Mouse (Mus musculus): Measurements from ENCODE around the gene Olfr1090. TPM values are rescaled to one million over a fixed set of nuclear protein-coding genes. Genes with fewer than 3 reads are reported as not detected.

The Olfr1090 gene
- total RNA-seq (2022), result not detected

DNA sequence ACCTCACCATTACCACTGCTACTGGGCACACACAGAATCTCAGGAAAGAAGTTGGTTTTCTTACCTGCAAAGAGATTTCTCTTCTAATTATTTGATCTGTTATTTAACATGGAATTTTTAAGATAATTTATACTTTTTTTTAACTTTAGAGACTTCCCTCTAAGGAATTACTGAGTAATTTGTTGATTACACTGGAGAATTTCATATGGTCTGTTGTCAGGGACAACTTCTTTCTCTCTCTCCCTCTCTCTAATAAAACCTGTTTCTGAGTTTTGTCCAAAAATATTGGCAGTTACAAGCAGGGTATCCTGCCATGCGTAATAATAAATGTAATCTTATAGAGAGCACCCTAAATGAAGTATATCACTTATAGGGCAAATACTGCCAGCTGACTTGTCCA is at the start of gene Olfr1090:
Gene Olfr1090, minus strand, starts transcription at position 101 of the 400 bp plus-strand sequence.
- no peak for DNase-seq

DNA sequence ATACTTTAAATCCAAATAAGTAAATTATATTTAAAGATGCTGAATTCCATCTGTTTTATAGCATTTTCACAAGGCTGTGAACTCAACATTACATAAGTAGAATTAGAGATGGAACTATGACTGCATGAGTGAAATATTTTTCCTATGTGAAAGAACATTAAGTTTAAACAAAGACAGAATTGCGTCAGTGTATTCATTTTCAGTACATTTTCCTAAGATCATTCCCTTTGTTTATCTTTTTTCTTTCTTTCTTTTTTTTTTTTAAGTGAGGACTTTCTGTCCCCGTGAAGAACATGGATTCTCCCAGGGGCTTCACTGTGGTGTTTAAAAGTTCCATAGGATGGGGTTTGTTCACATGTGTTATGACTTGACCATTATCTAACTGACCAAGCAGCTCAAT is 23.4 kb upstream of the Olfr1090 start, which contains the start of gene Olfr1093:
Gene Olfr1093, plus strand, starts transcription at position 301 of the 400 bp plus-strand sequence.
- DNase-seq, result no peak

DNA sequence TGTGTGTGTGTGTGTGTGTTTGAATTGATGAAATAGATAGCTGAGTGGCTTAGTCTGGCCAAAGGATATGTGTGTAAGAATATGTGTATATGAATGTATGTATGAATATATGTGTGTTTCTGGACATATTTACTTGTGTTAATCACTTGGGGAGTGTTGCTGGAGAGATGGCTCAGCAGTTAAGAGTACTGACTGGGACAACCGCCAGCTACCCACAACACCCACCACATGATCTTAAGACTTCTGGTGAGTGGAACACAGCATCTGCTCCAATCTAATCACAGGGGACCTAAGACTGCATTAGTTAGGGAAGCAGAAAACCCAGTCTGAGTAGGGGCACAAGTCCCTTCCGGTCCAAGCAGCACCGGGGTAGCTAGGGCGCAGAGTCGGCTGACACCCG is 2.3 kb upstream of the Olfr1090 start:
- no peak for DNase-seq

DNA sequence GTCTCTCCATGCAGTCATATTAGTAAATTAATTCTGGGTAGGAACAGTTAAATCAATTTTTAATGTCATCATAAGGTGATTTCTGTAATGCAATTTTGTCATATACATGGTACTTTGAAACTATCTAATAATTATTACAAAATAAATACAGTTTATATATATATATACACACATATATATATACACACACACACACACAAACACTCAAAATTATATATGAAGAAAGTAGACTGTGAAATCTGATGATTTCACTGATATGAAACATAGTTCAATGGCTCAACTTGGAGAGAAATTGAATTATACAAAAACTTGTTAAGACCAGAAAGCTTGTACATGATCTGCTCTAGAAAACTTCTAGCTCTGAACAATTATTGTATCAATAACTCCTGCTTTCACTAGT is 25.2 kb downstream of the Olfr1090 start, which contains the start of gene Olfr1089:
Gene Olfr1089, minus strand, starts transcription at position 101 of the 400 bp plus-strand sequence.
- DNase-seq, result no peak

Other genes with a start within 250 kb of the Olfr1090 start
- not detected for gene Olfr1079, start 216.5 kb downstream of the Olfr1090 start, total RNA-seq (2022)
- gene Olfr1080, start 200.8 kb downstream of the Olfr1090 start, total RNA-seq (2022), result not detected
- gene Olfr1082, start 160.0 kb downstream of the Olfr1090 start, total RNA-seq (2022), result not detected
- not detected for gene Olfr1084, start 119.3 kb downstream of the Olfr1090 start, total RNA-seq (2022)
- gene Olfr1085, start 97.0 kb downstream of the Olfr1090 start, total RNA-seq (2022), result not detected
- gene Olfr1086, start 78.9 kb downstream of the Olfr1090 start, total RNA-seq (2022), result not detected
- gene Olfr1087, start 60.6 kb downstream of the Olfr1090 start, total RNA-seq (2022), result not detected
- not detected for gene Olfr1089, start 25.3 kb downstream of the Olfr1090 start, total RNA-seq (2022)
- gene Olfr1093, start 23.5 kb upstream of the Olfr1090 start, total RNA-seq (2022), result not detected
- not detected for gene Olfr141, start 51.0 kb upstream of the Olfr1090 start, total RNA-seq (2022)
- gene Olfr1094, start 65.7 kb upstream of the Olfr1090 start, total RNA-seq (2022), result not detected
- not detected for gene Olfr1095, start 92.7 kb upstream of the Olfr1090 start, total RNA-seq (2022)
- gene Gm13723, start 115.8 kb upstream of the Olfr1090 start, total RNA-seq (2022), result not detected
- not detected for gene Olfr1097, start 133.2 kb upstream of the Olfr1090 start, total RNA-seq (2022)
- not detected for gene Olfr1098, start 165.6 kb upstream of the Olfr1090 start, total RNA-seq (2022)
- not detected for gene Olfr1099, start 201.7 kb upstream of the Olfr1090 start, total RNA-seq (2022)
- not detected for gene Olfr1100, start 221.0 kb upstream of the Olfr1090 start, total RNA-seq (2022)
- gene Olfr1101, start 232.2 kb upstream of the Olfr1090 start, total RNA-seq (2022), result not detected
- not detected for gene Olfr1102, start 239.4 kb upstream of the Olfr1090 start, total RNA-seq (2022)